Mouse (Mus musculus) left cerebral cortex, postnatal 10 days (tissue): ENCODE data around the gene Kif19a. TPM values are rescaled to one million over a fixed set of nuclear protein-coding genes. Genes with fewer than 3 reads are reported as not detected.

Source experiments
- DNase-seq, 2 experiments: peaks; one replicate each; pipeline ENCODE4 v3.0.0; 2021 to 2022; ENCODE audit warnings: low spot score in 2 of 2, mixed read lengths in 1 of 2; ENCODE audit errors: extremely low spot score in 1 of 2
- intact Hi-C: fragments of 180-260 bp; cut with DNase I; formaldehyde crosslinking; loops from one replicate; pipeline ENCODE4 v1.15.1; 2025
- total RNA-seq, 2 experiments: library from RNA; stranded (reverse); gene quantifications; 2 replicates each; pipeline ENCODE4 v1.2.3; 2021

Kif19a gene
- total RNA-seq, 2 experiments from 2014 or later, result 4.0 to 8.7 TPM

GRCm38 (mm10) chr11:114747564-114748138 lies 17.5 kb upstream of the Kif19a start:
- intact Hi-C loops, result loop anchor here (5.0 kb wide), 1 partner anchor 165 kb away; no protein-coding TSS in a partner anchor
- no peak for DNase-seq

GRCm38 (mm10) chr11:114769911-114770310 lies 4.7 kb downstream of the Kif19a start:
- intact Hi-C loops, result no loop called here
- DNase-seq, result peak in 1 of 2 experiments; percentile 63

- intact Hi-C loops, result no loop called here
- DNase-seq, result no peak
These were observed 6.7 kb downstream of the Kif19a start for GRCm38 (mm10) chr11:114771896-114772295.

DNA sequence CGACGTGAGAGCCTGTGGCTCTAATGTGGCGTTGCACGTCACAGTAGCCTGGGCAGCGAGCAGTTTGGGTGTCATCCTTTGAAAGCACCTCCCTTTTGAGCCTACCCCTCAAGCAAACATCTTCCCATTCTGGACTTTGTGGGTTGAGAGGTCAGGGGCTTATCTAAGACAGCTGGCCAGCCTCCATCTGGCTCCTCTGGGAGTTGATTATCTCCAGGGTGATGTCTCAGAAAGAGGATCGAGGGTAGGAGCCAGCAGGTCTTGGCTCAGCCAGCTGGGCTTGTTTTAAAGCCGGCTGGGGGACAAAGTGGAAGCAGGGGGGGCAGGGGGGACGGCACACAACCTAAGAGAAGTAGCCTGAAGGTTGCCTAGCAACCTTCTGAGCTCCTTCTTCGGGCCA lies 14.9 kb downstream of the Kif19a start:
- intact Hi-C loops, result no loop called here
- DNase-seq, result no peak

- intact Hi-C loops, result loop anchor here (5.0 kb wide), 1 partner anchor 109 kb away; the partner anchor contains the start of gene Ttyh2
- DNase-seq, result no peak
These were observed 20.7 kb downstream of the Kif19a start for GRCm38 (mm10) chr11:114785892-114786291.

DNA sequence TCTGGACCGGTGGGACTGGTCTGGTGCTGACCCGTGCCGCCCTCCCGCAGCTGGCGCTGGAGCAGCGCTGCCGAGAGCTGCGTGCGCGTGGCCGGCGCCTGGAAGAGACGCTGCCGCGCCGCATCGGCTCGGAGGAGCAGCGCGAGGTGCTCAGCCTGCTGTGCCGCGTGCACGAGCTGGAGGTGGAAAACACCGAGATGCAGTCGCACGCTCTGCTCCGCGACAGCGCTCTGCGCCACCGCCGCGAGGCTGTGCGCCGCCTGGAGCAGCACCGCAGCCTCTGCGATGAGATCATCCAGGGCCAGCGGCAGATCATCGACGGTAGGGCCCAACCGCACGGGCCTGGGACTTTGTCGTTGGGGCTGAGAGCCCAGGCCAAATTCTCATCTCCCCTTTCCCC lies 21.1 kb downstream of the Kif19a start:
- peak in 1 of 2 experiments; percentile 59 for DNase-seq

DNA sequence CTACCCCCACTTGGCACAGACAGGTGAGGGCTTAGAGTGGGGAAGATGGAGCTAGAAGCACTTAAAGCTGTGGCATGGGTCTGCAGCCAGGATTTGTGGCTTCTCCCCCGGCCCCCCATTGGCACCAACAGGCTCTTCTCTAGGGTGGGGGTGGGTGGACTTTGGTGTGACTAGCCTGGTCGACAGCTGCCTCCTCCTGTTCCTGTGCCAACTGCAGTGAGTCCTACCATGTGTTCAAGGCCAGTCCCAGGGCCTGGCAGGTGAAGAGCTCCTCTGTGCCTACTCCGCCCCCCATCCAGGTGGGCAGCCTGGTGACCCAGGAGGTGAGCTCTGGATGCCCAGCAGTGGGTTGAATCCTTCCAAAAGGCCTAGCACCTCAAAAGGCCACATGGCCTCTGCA lies 22.4 kb downstream of the Kif19a start:
- intact Hi-C loops, result loop anchor here (2.0 to 5.0 kb wide), 2 partner anchors 43 to 110 kb away; partner anchors contain the start of gene Ttyh2

More for the DNA sequence above, 21.1 kb downstream of the Kif19a start:
- intact Hi-C loops, result loop anchor here (5.0 kb wide), 1 partner anchor 109 kb away; the partner anchor contains the start of gene Ttyh2

GRCm38 (mm10) chr11:114789061-114789714 lies 24.0 kb downstream of the Kif19a start:
- intact Hi-C loops, result loop anchor here (2.0 to 5.0 kb wide), 2 partner anchors 44 to 112 kb away; partner anchors contain the start of gene Ttyh2
- peak in 1 of 2 experiments; percentile 90 for DNase-seq

More for the DNA sequence above, 22.4 kb downstream of the Kif19a start:
- DNase-seq, result no peak

- intact Hi-C loops, result loop anchor here (2.0 to 5.0 kb wide), 2 partner anchors 45 to 112 kb away; partner anchors contain the start of gene Ttyh2
- DNase-seq, result no peak
These were observed 24.5 kb downstream of the Kif19a start for GRCm38 (mm10) chr11:114789716-114790115.

- intact Hi-C loops, result no loop called here
- DNase-seq, result no peak
These were observed 25.0 kb downstream of the Kif19a start for GRCm38 (mm10) chr11:114790171-114790570.

DNA sequence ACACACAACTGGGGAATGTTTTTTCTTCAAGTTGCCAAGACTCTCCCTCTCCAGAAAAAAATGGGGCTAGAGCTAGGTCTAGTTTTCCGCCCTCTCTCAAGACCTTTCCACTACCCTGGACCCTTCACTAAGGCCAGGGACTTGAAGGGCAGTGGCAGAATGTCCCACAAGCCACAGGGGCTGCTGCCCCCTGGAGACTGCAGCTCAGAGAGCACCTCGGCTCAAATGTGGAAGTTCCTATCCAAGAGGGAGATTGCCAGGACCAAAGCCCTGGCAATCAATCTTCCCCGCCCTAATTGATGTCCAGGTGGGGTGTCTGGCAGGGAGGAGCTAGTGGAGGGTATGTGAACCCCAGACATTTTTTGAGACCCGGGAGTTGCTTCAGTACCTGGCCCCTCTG lies 25.7 kb downstream of the Kif19a start:
- intact Hi-C loops, result no loop called here
- no peak for DNase-seq

DNA sequence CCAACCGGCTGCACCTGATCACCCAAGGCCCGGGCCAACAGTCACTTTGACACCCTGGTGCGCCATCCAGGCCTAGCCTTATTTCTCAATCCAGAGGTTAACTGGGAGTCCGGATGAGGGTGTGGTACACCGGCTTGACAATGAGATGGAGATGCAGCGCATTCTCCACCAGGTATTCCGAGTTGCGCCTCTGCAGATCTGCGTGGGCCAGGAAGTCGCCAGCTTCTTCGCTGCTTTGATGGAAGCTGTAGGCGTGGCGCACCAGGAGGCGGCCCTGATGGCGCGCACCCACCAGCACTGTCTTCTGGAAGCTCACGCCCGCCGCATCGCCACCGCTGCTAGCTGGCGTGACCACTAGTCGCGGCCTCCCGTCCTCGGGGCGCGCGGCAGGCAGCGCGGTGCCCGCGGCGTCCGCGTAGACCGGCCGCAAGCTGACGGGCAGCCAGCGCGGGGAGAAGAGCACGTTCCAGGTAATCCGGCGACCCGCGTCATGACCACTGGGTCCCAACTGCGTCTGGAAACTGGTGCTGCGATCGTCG lies 26.2 kb downstream of the Kif19a start:
- DNase-seq, result no peak
- intact Hi-C loops, result no loop called here

DNA sequence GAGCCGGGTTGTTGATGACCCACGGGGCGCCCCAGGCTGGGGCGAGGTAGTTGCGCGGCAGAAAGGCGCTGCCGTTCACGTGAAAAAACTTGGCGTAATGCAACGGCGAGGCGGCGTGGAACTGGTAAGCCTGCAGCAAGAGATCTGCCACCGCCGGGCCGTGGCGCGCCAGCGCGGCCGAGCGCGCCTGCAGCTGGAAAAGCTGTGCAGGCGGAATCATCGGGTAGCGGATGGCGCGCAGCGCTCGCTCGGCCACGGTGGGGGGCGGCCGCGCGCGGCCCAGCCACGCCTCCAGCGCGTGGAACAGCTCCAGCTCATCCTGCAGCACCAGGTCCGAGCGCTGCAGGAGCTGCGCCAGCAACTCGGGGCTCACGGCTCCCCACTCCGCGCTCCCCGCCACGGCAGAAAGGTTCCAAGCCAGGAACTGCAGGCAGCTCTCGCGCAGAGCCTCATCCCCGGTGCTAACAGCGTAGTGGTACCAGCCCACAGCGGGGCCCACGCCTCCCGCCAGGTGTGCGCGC lies 26.8 kb downstream of the Kif19a start:
- intact Hi-C loops, result no loop called here
- DNase-seq, result peak in 1 of 2 experiments; percentile 72

GRCm38 (mm10) chr11:114792931-114793494 lies 27.8 kb downstream of the Kif19a start:
- DNase-seq, result no peak
- intact Hi-C loops, result no loop called here

GRCm38 (mm10) chr11:114793868-114794545 lies 28.8 kb downstream of the Kif19a start:
- DNase-seq, result no peak
- intact Hi-C loops, result no loop called here

DNA sequence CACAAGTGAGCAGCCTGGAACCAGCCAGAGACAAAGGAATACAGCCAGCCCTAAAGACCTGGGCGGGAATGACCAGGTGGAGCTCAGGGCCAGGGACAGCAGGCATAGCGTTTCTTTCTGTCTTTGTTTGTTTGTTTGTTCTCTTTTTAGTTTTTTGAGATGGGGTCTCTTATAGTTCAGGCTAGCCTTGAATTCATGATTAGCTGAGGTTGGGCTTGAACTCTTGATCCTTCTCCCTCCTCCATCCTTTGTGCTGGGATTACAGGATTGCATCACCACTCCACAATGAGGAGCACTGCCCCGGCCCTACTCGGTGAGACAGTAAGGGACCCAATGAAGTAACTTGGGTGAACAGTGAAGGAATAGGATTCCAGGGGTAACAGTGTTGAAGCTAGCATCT lies 29.5 kb downstream of the Kif19a start:
- intact Hi-C loops, result no loop called here
- no peak for DNase-seq

GRCm38 (mm10) chr11:114795231-114795746 lies 30.1 kb downstream of the Kif19a start:
- intact Hi-C loops, result no loop called here
- peak; percentile 90 to 96 for DNase-seq

DNA sequence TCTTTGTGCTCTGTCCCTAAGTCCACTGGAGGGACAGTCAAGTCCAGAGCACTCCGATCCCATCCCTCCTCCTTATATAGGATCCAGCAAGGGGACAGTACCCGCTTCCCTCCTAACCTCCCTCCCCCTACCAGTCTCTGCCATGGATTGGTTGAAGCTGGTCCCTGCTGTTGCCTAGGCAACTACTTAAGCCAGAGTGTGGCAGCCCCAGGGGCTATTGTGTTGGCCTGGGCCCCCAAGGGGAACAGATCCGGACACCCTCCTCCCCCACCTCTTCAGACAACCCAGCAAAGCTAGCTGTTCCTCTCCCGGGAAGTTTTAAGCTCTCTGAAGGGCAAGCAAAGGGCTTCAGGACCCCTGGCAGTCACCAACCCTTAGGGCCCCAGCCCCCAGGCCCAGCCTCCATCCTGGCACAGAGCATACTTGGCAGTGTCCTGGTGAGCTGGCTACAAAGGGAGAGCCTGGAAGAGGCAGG lies 30.7 kb downstream of the Kif19a start, which contains the start of gene Btbd17:
Gene Btbd17, minus strand, starts transcription at position 98 of the 475 bp plus-strand sequence.
- intact Hi-C loops, result no loop called here
- peak; percentile 63 to 75 for DNase-seq
